Mouse (Mus musculus): ENCODE results near the gene Gab1.

- TF ChIP-seq CTCF (IDR thresholded peaks at IDR 0.05; ENCODE audit: extremely low read depth, insufficient read length, insufficient replicate concordance, low read depth, low read length) (no peak), POLR2A (IDR thresholded peaks at IDR 0.05; ENCODE audit: low read depth, low read length) (no peak)
Measured at GRCm38 (mm10) chr8:80714461-80714860, 165.9 kb downstream of the Gab1 start.

All from small intestine, adult 2 months (tissue).